Mouse (Mus musculus) heart, postnatal 0 days (tissue): ENCODE data around the gene Fam71e2.

Experiments
- CTCF ChIP-seq: IDR thresholded peaks from 2 replicates; pipeline ENCODE4 v1.5.1; 2016; ENCODE audit warnings: antibody characterized with exemption, control low read depth, low read depth
- EP300 ChIP-seq: IDR thresholded peaks from 2 replicates; pipeline ENCODE4 v1.6.1; 2016; ENCODE audit warnings: antibody characterized with exemption, low read depth

DNA sequence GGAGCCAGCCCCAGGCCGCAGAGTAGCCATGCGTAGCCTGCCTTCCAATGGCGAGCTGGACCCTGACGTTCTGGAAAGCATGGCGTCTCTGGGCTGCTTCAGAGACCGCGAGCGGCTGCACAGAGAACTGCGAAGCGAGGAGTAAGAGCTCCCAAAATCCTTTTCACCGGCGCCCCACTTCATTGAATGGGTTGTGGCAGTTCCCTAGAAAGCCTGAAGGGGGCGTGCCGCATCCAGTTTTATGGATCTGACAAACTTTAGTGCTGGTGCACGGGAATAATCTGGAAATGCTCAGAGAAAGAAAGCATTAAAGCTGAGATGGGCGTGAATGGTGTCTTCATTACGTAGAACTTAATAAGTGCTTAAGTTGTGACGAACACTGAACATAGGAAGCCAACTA, 66.0 kb downstream of the Fam71e2 start:
- TF ChIP-seq CTCF: peak; percentile 45
- TF ChIP-seq EP300: no peak
